Mouse (Mus musculus) E14TG2a.4 (cell line): Measurements from ENCODE around the gene Mylk2.

Source experiments
- CTCF ChIP-seq: conservative IDR thresholded peaks from 2 replicates; pipeline ENCODE4 v1.5.1; 2014; ENCODE audit warnings: low read length
- NANOG ChIP-seq: IDR thresholded peaks from 2 replicates; pipeline ENCODE4 v1.6.1; 2014; ENCODE audit warnings: borderline replicate concordance, low read length, mixed read lengths
- POU5F1 ChIP-seq: IDR thresholded peaks from 2 replicates; pipeline ENCODE4 v1.6.1; 2014; ENCODE audit warnings: low read length, borderline replicate concordance

DNA sequence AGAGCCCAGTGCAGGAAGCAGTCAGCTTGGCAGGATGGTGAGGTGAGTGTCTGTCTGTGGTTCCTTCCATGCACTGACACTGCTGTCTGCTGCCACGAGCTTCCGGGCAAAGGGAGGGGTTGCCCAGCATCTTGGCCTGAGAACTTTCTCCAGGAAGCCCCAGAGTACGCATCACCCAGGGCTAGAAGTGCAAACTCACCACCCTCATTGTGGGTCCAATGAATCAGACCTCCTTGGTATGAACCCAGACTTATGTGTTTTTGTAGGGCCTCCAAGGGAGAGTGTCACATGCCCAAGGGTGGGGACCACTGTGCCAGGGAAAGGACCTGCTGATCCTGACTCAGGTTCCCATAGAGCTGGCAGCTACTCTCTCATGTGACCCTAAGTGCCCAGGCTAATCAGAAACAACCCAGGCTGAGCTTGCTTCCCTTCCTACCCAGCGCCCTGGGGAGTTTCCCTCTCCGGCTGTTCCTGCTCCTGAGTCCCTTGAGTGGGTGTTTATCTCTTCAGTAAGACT, 7.0 kb upstream of the Mylk2 start:
- no peak for TF ChIP-seq CTCF
- TF ChIP-seq NANOG, result no peak
- TF ChIP-seq POU5F1, result no peak
